Mouse (Mus musculus): ENCODE results near the gene Fam216a. TPM values are rescaled to one million over a fixed set of nuclear protein-coding genes. Genes with fewer than 3 reads are reported as not detected.

Gene Fam216a
- polyA plus RNA-seq, 1 experiment from 2014 or later: 15.9 TPM

GRCm38 (mm10) chr5:122334682-122335081 lies 37.5 kb downstream of the Fam216a start:
- no peaks in the 10 kb centered on the region for H3K36me3 ChIP-seq (ENCODE audit: control insufficient read depth, insufficient read depth)
- H3K9me3 ChIP-seq (ENCODE audit: control insufficient read depth): no peaks in the 10 kb centered on the region
- no peaks in the 10 kb centered on the region; the same call in 1 of the 2 replicates for H3K4me1 ChIP-seq (replicated peaks; ENCODE audit: control insufficient read depth, insufficient read depth, low read length)
- no peak overlapping the region for H3K27ac ChIP-seq (ENCODE audit: low read depth, low read length)
- H3K4me3 ChIP-seq (ENCODE audit: low read depth, low read length): no peak overlapping the region
- TF ChIP-seq CTCF (IDR thresholded peaks at IDR 0.05; ENCODE audit: low read depth): no peak
- peak; percentile 65 for ATAC-seq
- H3K4me2 ChIP-seq (replicated peaks; ENCODE audit: low read depth): no peak overlapping the region
- H3K9ac ChIP-seq (ENCODE audit: low read depth, low read length): no peak overlapping the region
- H3K27me3 ChIP-seq (replicated peaks; ENCODE audit: control insufficient read depth, insufficient read depth, low read length): no peaks in the 10 kb centered on the region
- 67% methylated on average over 3 of the region's 3 CpGs for WGBS

DNA sequence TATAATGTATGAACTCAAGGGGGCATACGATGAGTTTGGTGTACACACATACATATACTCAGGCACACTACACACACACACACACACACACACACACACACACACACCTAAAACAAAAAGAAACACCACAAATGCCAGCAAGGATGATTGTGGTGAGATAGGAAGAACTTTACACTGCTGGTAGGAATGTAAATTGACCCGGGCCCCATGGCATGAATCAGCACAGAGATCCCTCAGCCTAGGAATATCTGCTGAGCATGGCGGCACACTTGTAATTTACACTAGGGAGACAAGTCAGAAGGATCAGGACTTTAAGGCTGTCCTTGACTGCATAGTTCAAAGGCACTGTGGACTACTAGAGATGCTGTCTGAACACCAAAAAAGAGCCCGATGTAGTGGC lies 41.9 kb downstream of the Fam216a start:
- Histone ChIP-seq H3K36me3 (ENCODE audit: control insufficient read depth, insufficient read depth) (peaks cover 17% of the 10 kb centered on the region), H3K4me2 (replicated peaks; ENCODE audit: low read depth) (no peak overlapping the region), H3K9ac (ENCODE audit: low read depth, low read length) (no peak overlapping the region), H3K9me3 (ENCODE audit: control insufficient read depth) (no peaks in the 10 kb centered on the region), H3K4me1 (replicated peaks; ENCODE audit: control insufficient read depth, insufficient read depth, low read length) (no peaks in the 10 kb centered on the region; the same call in 1 of the 2 replicates), H3K27me3 (replicated peaks; ENCODE audit: control insufficient read depth, insufficient read depth, low read length) (no peaks in the 10 kb centered on the region), H3K27ac (ENCODE audit: low read depth, low read length) (no peak overlapping the region), H3K4me3 (ENCODE audit: low read depth, low read length) (no peak overlapping the region)
- TF ChIP-seq CTCF (IDR thresholded peaks at IDR 0.05; ENCODE audit: low read depth): peak; percentile 44
- ATAC-seq: no peak
- 65% methylated on average over 4 of the region's 4 CpGs for WGBS

- Histone ChIP-seq H3K4me3 (ENCODE audit: low read depth, low read length) (no peak overlapping the region), H3K4me1 (replicated peaks; ENCODE audit: control insufficient read depth, insufficient read depth, low read length) (no peaks in the 10 kb centered on the region; the same call in 1 of the 2 replicates), H3K9ac (ENCODE audit: low read depth, low read length) (no peak overlapping the region), H3K4me2 (replicated peaks; ENCODE audit: low read depth) (no peak overlapping the region), H3K36me3 (ENCODE audit: control insufficient read depth, insufficient read depth) (peaks cover 32% of the 10 kb centered on the region), H3K27ac (ENCODE audit: low read depth, low read length) (no peak overlapping the region), H3K27me3 (replicated peaks; ENCODE audit: control insufficient read depth, insufficient read depth, low read length) (no peaks in the 10 kb centered on the region), H3K9me3 (ENCODE audit: control insufficient read depth) (no peaks in the 10 kb centered on the region)
- no peak for TF ChIP-seq CTCF (IDR thresholded peaks at IDR 0.05; ENCODE audit: low read depth)
- WGBS: 89% methylated on average over 3 of the region's 3 CpGs
- ATAC-seq: no peak
Observed at GRCm38 (mm10) chr5:122327283-122327682, 44.9 kb downstream of the Fam216a start.

DNA sequence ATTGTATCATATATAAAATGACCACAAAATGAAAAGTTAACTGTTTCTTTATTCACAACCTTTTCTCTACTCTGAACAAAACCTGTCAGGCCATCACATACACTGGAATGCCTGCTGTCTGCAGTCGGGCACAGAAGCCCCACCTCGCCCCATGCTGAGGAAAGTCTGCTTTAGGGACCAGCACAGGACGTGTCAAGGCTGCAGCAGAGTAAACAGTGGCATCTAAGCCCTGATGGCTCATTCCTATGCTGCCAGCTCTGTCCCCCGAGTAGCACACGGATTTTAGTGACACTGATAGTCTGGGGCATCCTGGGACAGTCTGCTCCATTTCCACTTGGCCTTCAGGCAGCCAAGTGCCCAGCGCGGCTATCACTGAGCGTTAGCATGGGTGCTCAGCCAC lies 46.7 kb downstream of the Fam216a start:
- no peak overlapping the region for H3K27ac ChIP-seq (ENCODE audit: low read depth, low read length)
- H3K4me2 ChIP-seq (replicated peaks; ENCODE audit: low read depth): no peak overlapping the region
- WGBS: 85% methylated on average over 8 of the region's 8 CpGs
- H3K4me3 ChIP-seq (ENCODE audit: low read depth, low read length): no peak overlapping the region
- no peak overlapping the region for H3K9ac ChIP-seq (ENCODE audit: low read depth, low read length)
- no peaks in the 10 kb centered on the region for H3K9me3 ChIP-seq (ENCODE audit: control insufficient read depth)
- no peaks in the 10 kb centered on the region for H3K27me3 ChIP-seq (replicated peaks; ENCODE audit: control insufficient read depth, insufficient read depth, low read length)
- ATAC-seq: no peak
- no peak for TF ChIP-seq CTCF (IDR thresholded peaks at IDR 0.05; ENCODE audit: low read depth)
- no peaks in the 10 kb centered on the region; the same call in 1 of the 2 replicates for H3K4me1 ChIP-seq (replicated peaks; ENCODE audit: control insufficient read depth, insufficient read depth, low read length)
- H3K36me3 ChIP-seq (ENCODE audit: control insufficient read depth, insufficient read depth): peaks cover 43% of the 10 kb centered on the region

- H3K4me3 ChIP-seq (ENCODE audit: low read depth, low read length): no peak overlapping the region
- peaks cover 50% of the 10 kb centered on the region for H3K36me3 ChIP-seq (ENCODE audit: control insufficient read depth, insufficient read depth)
- no peaks in the 10 kb centered on the region for H3K27me3 ChIP-seq (replicated peaks; ENCODE audit: control insufficient read depth, insufficient read depth, low read length)
- no peak overlapping the region for H3K4me2 ChIP-seq (replicated peaks; ENCODE audit: low read depth)
- H3K4me1 ChIP-seq (replicated peaks; ENCODE audit: control insufficient read depth, insufficient read depth, low read length): no peaks in the 10 kb centered on the region
- no peak overlapping the region for H3K27ac ChIP-seq (ENCODE audit: low read depth, low read length)
- no peak for TF ChIP-seq CTCF (IDR thresholded peaks at IDR 0.05; ENCODE audit: low read depth)
- H3K9me3 ChIP-seq (ENCODE audit: control insufficient read depth): no peaks in the 10 kb centered on the region
- WGBS: 84% methylated on average over 23 of the region's 23 CpGs
- ATAC-seq: no peak
- H3K9ac ChIP-seq (ENCODE audit: low read depth, low read length): no peak overlapping the region
Observed at GRCm38 (mm10) chr5:122324608-122325431, 47.3 kb downstream of the Fam216a start.

DNA sequence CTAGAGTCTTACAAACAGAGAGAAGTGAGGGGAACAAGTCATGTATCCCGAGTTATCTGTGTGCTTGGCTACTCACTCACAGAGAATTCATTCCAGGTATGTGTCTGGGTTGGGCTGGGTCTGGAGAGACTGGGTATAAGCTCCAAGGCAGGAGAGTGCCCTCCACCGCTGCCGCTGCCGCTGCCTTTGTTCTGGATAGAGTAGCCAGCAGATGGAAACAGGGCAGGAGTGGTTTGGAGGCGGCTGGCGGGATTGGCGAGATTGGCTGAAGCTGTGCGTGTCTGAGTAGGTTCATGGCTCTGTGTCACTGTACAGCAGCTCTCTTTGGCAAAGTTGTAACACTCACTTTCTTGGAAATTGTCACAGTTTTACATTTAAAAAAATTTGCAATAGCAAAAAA lies 48.6 kb downstream of the Fam216a start:
- WGBS: 82% methylated on average over 8 of the region's 8 CpGs

More for the DNA sequence above, 48.6 kb downstream of the Fam216a start:
- H3K9me3 ChIP-seq (ENCODE audit: control insufficient read depth): no peaks in the 10 kb centered on the region
- TF ChIP-seq CTCF (IDR thresholded peaks at IDR 0.05; ENCODE audit: low read depth): no peak
- no peaks in the 10 kb centered on the region for H3K4me1 ChIP-seq (replicated peaks; ENCODE audit: control insufficient read depth, insufficient read depth, low read length)
- H3K27me3 ChIP-seq (replicated peaks; ENCODE audit: control insufficient read depth, insufficient read depth, low read length): no peaks in the 10 kb centered on the region
- H3K27ac ChIP-seq (ENCODE audit: low read depth, low read length): no peak overlapping the region
- H3K4me2 ChIP-seq (replicated peaks; ENCODE audit: low read depth): no peak overlapping the region
- H3K36me3 ChIP-seq (ENCODE audit: control insufficient read depth, insufficient read depth): peaks cover 53% of the 10 kb centered on the region
- H3K9ac ChIP-seq (ENCODE audit: low read depth, low read length): no peak overlapping the region
- no peak overlapping the region for H3K4me3 ChIP-seq (ENCODE audit: low read depth, low read length)
- ATAC-seq: no peak

All from intestine, postnatal 0 days (tissue).